Mouse (Mus musculus) left cerebral cortex, postnatal 25 days (tissue): Measurements from ENCODE around the gene AI464131. TPM values are rescaled to one million over a fixed set of nuclear protein-coding genes. Genes with fewer than 3 reads are reported as not detected.

Experiments
- DNase-seq, 2 experiments: peaks; one replicate each; pipeline ENCODE4 v3.0.0; 2022; ENCODE audit warnings: low spot score in 2 of 2, mixed read lengths in 1 of 2
- intact Hi-C: fragments of 180-260 bp; cut with DNase I; formaldehyde crosslinking; loops from one replicate; pipeline ENCODE4 v1.15.1; 2025
- total RNA-seq, 2 experiments: library from RNA; stranded (reverse); gene quantifications; 2 replicates each; pipeline ENCODE4 v1.2.3; 2021

The AI464131 gene
- total RNA-seq, 2 experiments from 2014 or later, result 31.6 to 36.9 TPM

- intact Hi-C loops, result loop anchor here (2.0 kb wide), 1 partner anchor 37 kb away; no protein-coding TSS in a partner anchor
- no peak for DNase-seq
Measured at GRCm38 (mm10) chr4:41507326-41507924, 4.5 kb upstream of the AI464131 start.

GRCm38 (mm10) chr4:41506906-41507305 lies 4.0 kb upstream of the AI464131 start:
- intact Hi-C loops, result loop anchor here (2.0 kb wide), 1 partner anchor 36 kb away; no protein-coding TSS in a partner anchor

GRCm38 (mm10) chr4:41506156-41506555 lies 3.3 kb upstream of the AI464131 start:
- intact Hi-C loops, result loop anchor here (2.0 kb wide), 1 partner anchor 35 kb away; no protein-coding TSS in a partner anchor
- DNase-seq, result peak in 1 of 2 experiments; percentile 54

More at GRCm38 (mm10) chr4:41506906-41507305, 4.0 kb upstream of the AI464131 start:
- DNase-seq, result peak; percentile 83 to 86

GRCm38 (mm10) chr4:41505131-41505551 lies 2.3 kb upstream of the AI464131 start:
- no peak for DNase-seq
- intact Hi-C loops, result no loop called here

- intact Hi-C loops, result no loop called here
- no peak for DNase-seq
Measured at GRCm38 (mm10) chr4:41504325-41504724, 1.4 kb upstream of the AI464131 start.

GRCm38 (mm10) chr4:41502171-41502940 lies 520 bp downstream of the AI464131 start:
- peak in 1 of 2 experiments; percentile 17 for DNase-seq
- intact Hi-C loops, result no loop called here

GRCm38 (mm10) chr4:41500787-41501186 lies 2.1 kb downstream of the AI464131 start:
- DNase-seq, result no peak
- intact Hi-C loops, result no loop called here

- no peak for DNase-seq
- intact Hi-C loops, result no loop called here
Measured at GRCm38 (mm10) chr4:41499619-41500018, 3.3 kb downstream of the AI464131 start.

- no peak for DNase-seq
- intact Hi-C loops, result no loop called here
Measured at GRCm38 (mm10) chr4:41498921-41499391, 3.9 kb downstream of the AI464131 start.

GRCm38 (mm10) chr4:41497995-41498845 lies 4.7 kb downstream of the AI464131 start:
- intact Hi-C loops, result loop anchor here (2.0 kb wide), 1 partner anchor 17 kb away; no protein-coding TSS in a partner anchor
- DNase-seq, result no peak

- DNase-seq, result no peak
- intact Hi-C loops, result loop anchor here (2.0 kb wide), 1 partner anchor 17 kb away; no protein-coding TSS in a partner anchor
Measured at GRCm38 (mm10) chr4:41497579-41497978, 5.3 kb downstream of the AI464131 start.

- intact Hi-C loops, result loop anchor here (2.0 kb wide), 1 partner anchor 16 kb away; no protein-coding TSS in a partner anchor
- DNase-seq, result no peak
Measured at GRCm38 (mm10) chr4:41497046-41497445, 5.8 kb downstream of the AI464131 start.

- intact Hi-C loops, result loop anchor here (2.0 kb wide), 1 partner anchor 15 kb away; no protein-coding TSS in a partner anchor
- DNase-seq, result peak in 1 of 2 experiments; percentile 59
Measured at GRCm38 (mm10) chr4:41495850-41496249, 7.0 kb downstream of the AI464131 start.

- intact Hi-C loops, result no loop called here
- no peak for DNase-seq
Measured at GRCm38 (mm10) chr4:41495076-41495475, 7.8 kb downstream of the AI464131 start.

GRCm38 (mm10) chr4:41494378-41494777 lies 8.5 kb downstream of the AI464131 start:
- intact Hi-C loops, result no loop called here
- no peak for DNase-seq

- no peak for DNase-seq
- intact Hi-C loops, result no loop called here
Measured at GRCm38 (mm10) chr4:41493464-41494116, 9.3 kb downstream of the AI464131 start.

- no peak for DNase-seq
- intact Hi-C loops, result no loop called here
Measured at GRCm38 (mm10) chr4:41492951-41493350, 9.9 kb downstream of the AI464131 start.

- DNase-seq, result no peak
- intact Hi-C loops, result loop anchor here (2.0 kb wide), 1 partner anchor 15 kb away; no protein-coding TSS in a partner anchor
Measured at GRCm38 (mm10) chr4:41481601-41482017, 21.3 kb downstream of the AI464131 start.

GRCm38 (mm10) chr4:41480254-41480653 lies 22.6 kb downstream of the AI464131 start:
- intact Hi-C loops, result loop anchor here (2.0 kb wide), 1 partner anchor 17 kb away; no protein-coding TSS in a partner anchor
- DNase-seq, result no peak
